20 mouse cellular contexts compared by ENCODE assay signal in the genomic region with DNA sequence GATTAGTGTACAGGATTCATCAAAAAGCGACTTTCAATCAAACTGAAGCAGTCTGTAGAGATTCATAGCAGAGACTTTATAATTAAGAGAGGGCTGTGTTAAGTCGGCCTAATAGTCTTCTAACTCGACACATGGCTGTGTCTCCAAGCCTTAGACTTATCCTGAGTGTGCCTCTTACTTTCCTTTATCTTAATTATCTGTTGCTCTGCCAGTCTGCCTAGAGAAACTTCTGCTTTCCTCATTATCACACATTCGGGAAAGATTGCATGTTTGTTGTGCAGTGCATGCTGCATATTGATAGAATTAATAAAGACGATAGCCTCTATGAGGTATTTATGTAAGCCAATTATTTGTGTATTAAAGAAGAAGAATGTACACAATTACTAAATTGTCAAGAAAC.
A peak's percentile ranks its signal among the peaks of the same experiment; 100 is the strongest.
DNase-seq lines count a peak whose midpoint lies in the region; ATAC-seq and TF ChIP-seq lines count a peak whose summit lies in the region.
"Had no signal": no experiment of that assay in that cellular context is flagged by ENCODE, and none has a peak within 500 bp of the region (broad histone marks: within the 10 kb centered on the region; RNA-seq: fewer than 3 reads in every experiment).

No protein-coding gene starts in this region.

- ATAC-seq in forebrain, embryonic 12.5 days (ENCODE audit: low FRiP score): peak; percentile 59; the same call in 1 of the 2 replicates
- no peak for ATAC-seq in forebrain, postnatal 0 days
- peak; percentile 63 for ATAC-seq in forebrain, embryonic 14.5 days
- ATAC-seq: intestine, embryonic 16.5 days; Patski had no signal

- no peak overlapping the region for H3K4me3 ChIP-seq in forebrain, embryonic 12.5 days (replicated peaks)
- no peak overlapping the region for H3K4me3 ChIP-seq in forebrain, postnatal 0 days (ENCODE audit: low read depth, low read length)
- H3K4me3 ChIP-seq in MEL (ENCODE audit: control insufficient read depth in 1 of 2, insufficient read depth in 1 of 2, low read depth in 2 of 2, low read length in 2 of 2): 0 out of 4 replicates have a peak overlapping the region, but pooled peaks of 1 of the 2 experiments have one; percentile 14
- H3K4me3 ChIP-seq in forebrain, embryonic 14.5 days (ENCODE audit: low read depth, low read length): no peak overlapping the region
- H3K4me3 ChIP-seq: embryonic facial prominence, embryonic 10.5 days; heart, embryonic 10.5 days; heart, embryonic 15.5 days had no signal

- no peaks in the 10 kb centered on the region for H3K36me3 ChIP-seq in forebrain, embryonic 12.5 days (replicated peaks)
- H3K36me3 ChIP-seq in forebrain, postnatal 0 days (ENCODE audit: insufficient read depth): no peaks in the 10 kb centered on the region
- peaks cover 0 to 53% of the 10 kb centered on the region in 2 experiments; a peak in 2 of 4 replicates for H3K36me3 ChIP-seq in MEL (ENCODE audit: control insufficient read depth in 1 of 2, insufficient read depth in 2 of 2, low read length in 2 of 2)
- no peaks in the 10 kb centered on the region for H3K36me3 ChIP-seq in forebrain, embryonic 14.5 days (ENCODE audit: control insufficient read depth, insufficient read depth, low read length)
- H3K36me3 ChIP-seq: embryonic facial prominence, embryonic 10.5 days; heart, embryonic 10.5 days; heart, embryonic 15.5 days had no signal

- peaks cover 13% of the 10 kb centered on the region; the same call in 1 of the 2 replicates for H3K4me1 ChIP-seq in forebrain, embryonic 12.5 days
- no peaks in the 10 kb centered on the region for H3K4me1 ChIP-seq in forebrain, postnatal 0 days (ENCODE audit: insufficient read depth)
- peaks cover 21 to 43% of the 10 kb centered on the region in 2 experiments for H3K4me1 ChIP-seq in MEL (ENCODE audit: control insufficient read depth in 1 of 2, insufficient read depth in 2 of 2, low read length in 2 of 2)
- peaks cover 12% of the 10 kb centered on the region for H3K4me1 ChIP-seq in forebrain, embryonic 14.5 days (ENCODE audit: control insufficient read depth, insufficient read depth, low read length)
- H3K4me1 ChIP-seq: embryonic facial prominence, embryonic 10.5 days; heart, embryonic 10.5 days; heart, embryonic 15.5 days had no signal

- no peaks in the 10 kb centered on the region for H3K79me2 ChIP-seq in MEL (ENCODE audit: control insufficient read depth, insufficient read depth, low read length, poor library complexity)

- 0 out of 2 replicates have a peak overlapping the region, but pooled peaks have one; percentile 42 for H3K27ac ChIP-seq in forebrain, embryonic 12.5 days
- no peak overlapping the region for H3K27ac ChIP-seq in forebrain, postnatal 0 days (ENCODE audit: low read depth, low read length)
- peak overlapping the region; percentile 45 for H3K27ac ChIP-seq in MEL (ENCODE audit: control insufficient read depth, low read depth, low read length)
- no peak overlapping the region for H3K27ac ChIP-seq in forebrain, embryonic 14.5 days (ENCODE audit: low read depth, low read length)
- H3K27ac ChIP-seq: embryonic facial prominence, embryonic 10.5 days; heart, embryonic 10.5 days; heart, embryonic 15.5 days; hindbrain, embryonic 14.5 days had no signal

- WGBS in forebrain, embryonic 12.5 days: 35% methylated on average over 5 of the region's 5 CpGs
- WGBS in forebrain, postnatal 0 days: 25% methylated on average over 5 of the region's 5 CpGs
- WGBS in forebrain, embryonic 14.5 days: 16% methylated on average over 5 of the region's 5 CpGs

- no peak overlapping the region for H3K9ac ChIP-seq in forebrain, embryonic 12.5 days
- H3K9ac ChIP-seq in forebrain, postnatal 0 days: no peak overlapping the region
- no peak overlapping the region for H3K9ac ChIP-seq in MEL (ENCODE audit: control insufficient read depth, low read depth, low read length, poor library complexity, severe bottlenecking)
- H3K9ac ChIP-seq in forebrain, embryonic 14.5 days (ENCODE audit: low read length): no peak overlapping the region
- H3K9ac ChIP-seq: heart, embryonic 15.5 days; hindbrain, embryonic 14.5 days had no signal

- DNase-seq in forebrain, postnatal 0 days: no peak
- peak; percentile 53 for DNase-seq in MEL (ENCODE audit: low read depth, low spot score)
- peak; percentile 19 for DNase-seq in forebrain, embryonic 14.5 days (ENCODE audit: low spot score)
- DNase-seq in retina, postnatal 1 day: peak; percentile 35
- no peak for DNase-seq in gastrocnemius, postnatal 4 days (ENCODE audit: low spot score in 2 of 2)
- no peak for DNase-seq in right cerebral cortex, postnatal 4 days
- DNase-seq: adrenal gland, adult 2 months; adrenal gland, postnatal 25 days; cerebellum, adult 2 months; cerebellum, postnatal 10 days; gastrocnemius, postnatal 14 days; heart, adult 18-20 months; heart, postnatal 14 days had no signal

- TF ChIP-seq CTCF in forebrain, postnatal 0 days (IDR thresholded peaks at IDR 0.05; ENCODE audit: low read depth): no peak
- TF ChIP-seq CTCF in MEL (IDR thresholded peaks at IDR 0.05 in 2 of 3, conservative IDR thresholded peaks at IDR 0.05 in 1 of 3; ENCODE audit: control insufficient read depth in 1 of 3, insufficient read depth in 1 of 3, low read depth in 2 of 3, low read length in 3 of 3, poor library complexity in 1 of 3, severe bottlenecking in 1 of 3): no peak

- H3K9me3 ChIP-seq in forebrain, embryonic 12.5 days: no peaks in the 10 kb centered on the region
- H3K9me3 ChIP-seq in forebrain, postnatal 0 days (ENCODE audit: low read length): no peaks in the 10 kb centered on the region
- H3K9me3 ChIP-seq in MEL (replicated peaks; ENCODE audit: insufficient read depth, low read length): no peaks in the 10 kb centered on the region; the same call in 1 of the 2 replicates
- no peaks in the 10 kb centered on the region for H3K9me3 ChIP-seq in forebrain, embryonic 14.5 days (replicated peaks; ENCODE audit: control insufficient read depth, low read length)
- H3K9me3 ChIP-seq: embryonic facial prominence, embryonic 10.5 days; heart, embryonic 10.5 days; heart, embryonic 15.5 days had no signal

- H3K4me2 ChIP-seq in forebrain, embryonic 12.5 days: no peak overlapping the region
- H3K4me2 ChIP-seq in forebrain, postnatal 0 days (ENCODE audit: low read depth): no peak overlapping the region
- no peak overlapping the region for H3K4me2 ChIP-seq in forebrain, embryonic 14.5 days (ENCODE audit: low read length)
- H3K4me2 ChIP-seq: heart, embryonic 15.5 days; hindbrain, embryonic 14.5 days had no signal

- peak; percentile 91 to 93 for TF ChIP-seq EP300 in MEL (IDR thresholded peaks at IDR 0.05; ENCODE audit: low read depth in 1 of 2, low read length in 2 of 2)

- H3K27me3 ChIP-seq in forebrain, embryonic 12.5 days: no peaks in the 10 kb centered on the region
- H3K27me3 ChIP-seq in forebrain, postnatal 0 days (ENCODE audit: insufficient read depth, low read length): no peaks in the 10 kb centered on the region
- H3K27me3 ChIP-seq in MEL (ENCODE audit: control insufficient read depth in 1 of 2, insufficient read depth in 2 of 2, low read length in 2 of 2): no peaks in the 10 kb centered on the region
- H3K27me3 ChIP-seq in forebrain, embryonic 14.5 days (replicated peaks; ENCODE audit: control insufficient read depth, insufficient read depth, low read length): no peaks in the 10 kb centered on the region
- H3K27me3 ChIP-seq: heart, embryonic 15.5 days had no signal

- no peak for TF ChIP-seq POLR2A in MEL (IDR thresholded peaks at IDR 0.05; ENCODE audit: control insufficient read depth in 1 of 2, insufficient read depth in 1 of 2, low read depth in 1 of 2, low read length in 2 of 2, poor library complexity in 1 of 2)

- no peak for TF ChIP-seq RAD21 in MEL (IDR thresholded peaks at IDR 0.05; ENCODE audit: low read depth, low read length)

TF ChIP-seq in MEL, 35 proteins besides CTCF, POLR2A, EP300 and RAD21:
- TF ChIP-seq RCOR1 (IDR thresholded peaks at IDR 0.05; ENCODE audit: low read depth, low read length) (peak; percentile 93), UBTF (IDR thresholded peaks at IDR 0.05; ENCODE audit: borderline replicate concordance, insufficient read depth, low read depth, low read length) (no peak), CHD2 (IDR thresholded peaks at IDR 0.05; ENCODE audit: low read length) (no peak), ZMIZ1 (IDR thresholded peaks at IDR 0.05; ENCODE audit: low read depth, low read length) (no peak), MYC (IDR thresholded peaks at IDR 0.05; ENCODE audit: low read depth, low read length) (no peak; the same call in 1 of the 2 replicates), ZC3H11A (IDR thresholded peaks at IDR 0.05; ENCODE audit: low read depth, low read length) (no peak), ETS1 (IDR thresholded peaks at IDR 0.05; ENCODE audit: low read depth, low read length) (peak; percentile 68; the same call in 1 of the 2 replicates), TBP (IDR thresholded peaks at IDR 0.05; ENCODE audit: low read depth, low read length) (no peak), MAX (IDR thresholded peaks at IDR 0.05; ENCODE audit: low read length) (peak; percentile 30), TCF12 (IDR thresholded peaks at IDR 0.05; ENCODE audit: low read depth, low read length) (peak; percentile 89), ZNF384 (IDR thresholded peaks at IDR 0.05; ENCODE audit: low read depth, low read length) (no peak), BHLHE40 (IDR thresholded peaks at IDR 0.05; ENCODE audit: borderline replicate concordance, low read depth, low read length) (peak; percentile 27; the same call in 1 of the 2 replicates), JUND (IDR thresholded peaks at IDR 0.05; ENCODE audit: low read depth, low read length) (no peak), ZKSCAN1 (IDR thresholded peaks at IDR 0.05; ENCODE audit: low read depth, low read length) (no peak), MXI1 (IDR thresholded peaks at IDR 0.05; ENCODE audit: low read depth, low read length) (peak; percentile 48; the same call in 1 of the 2 replicates), MAZ (IDR thresholded peaks at IDR 0.05; ENCODE audit: low read depth, low read length) (no peak), E2F4 (IDR thresholded peaks at IDR 0.05; ENCODE audit: borderline replicate concordance, low read depth, low read length) (no peak), GATA1 (IDR thresholded peaks at IDR 0.05; ENCODE audit: low read depth, low read length) (peak; percentile 90), KAT2A (conservative IDR thresholded peaks at IDR 0.05; ENCODE audit: low read depth, low read length) (no peak), NRF1 (IDR thresholded peaks at IDR 0.05; ENCODE audit: insufficient read depth, low read depth, low read length, poor library complexity, severe bottlenecking) (no peak), SIN3A (IDR thresholded peaks at IDR 0.05; ENCODE audit: low read length) (peak; percentile 60; the same call in 1 of the 2 replicates)

Comparison
In these comparisons a context has a peak if more than half of its experiments do, and no peak if none do; other contexts are left out.
1. H3K27ac ChIP-seq: peak in forebrain, embryonic 12.5 days (single experiment) and MEL (single experiment); none in forebrain, postnatal 0 days (single experiment) and forebrain, embryonic 14.5 days (single experiment).
2. DNase-seq: peak in MEL (single experiment), forebrain, embryonic 14.5 days (single experiment) and retina, postnatal 1 day (single experiment); none in forebrain, postnatal 0 days (single experiment), gastrocnemius, postnatal 4 days (0 of 2) and right cerebral cortex, postnatal 4 days (single experiment).